Mouse (Mus musculus) right cerebral cortex, postnatal 10 days (tissue): ENCODE data around the gene Ssbp3.

Experiments
- DNase-seq, 2 experiments: peaks; one replicate each; pipeline ENCODE4 v3.0.0; 2021; ENCODE audit warnings: low spot score in 2 of 2

The Ssbp3 gene

DNA sequence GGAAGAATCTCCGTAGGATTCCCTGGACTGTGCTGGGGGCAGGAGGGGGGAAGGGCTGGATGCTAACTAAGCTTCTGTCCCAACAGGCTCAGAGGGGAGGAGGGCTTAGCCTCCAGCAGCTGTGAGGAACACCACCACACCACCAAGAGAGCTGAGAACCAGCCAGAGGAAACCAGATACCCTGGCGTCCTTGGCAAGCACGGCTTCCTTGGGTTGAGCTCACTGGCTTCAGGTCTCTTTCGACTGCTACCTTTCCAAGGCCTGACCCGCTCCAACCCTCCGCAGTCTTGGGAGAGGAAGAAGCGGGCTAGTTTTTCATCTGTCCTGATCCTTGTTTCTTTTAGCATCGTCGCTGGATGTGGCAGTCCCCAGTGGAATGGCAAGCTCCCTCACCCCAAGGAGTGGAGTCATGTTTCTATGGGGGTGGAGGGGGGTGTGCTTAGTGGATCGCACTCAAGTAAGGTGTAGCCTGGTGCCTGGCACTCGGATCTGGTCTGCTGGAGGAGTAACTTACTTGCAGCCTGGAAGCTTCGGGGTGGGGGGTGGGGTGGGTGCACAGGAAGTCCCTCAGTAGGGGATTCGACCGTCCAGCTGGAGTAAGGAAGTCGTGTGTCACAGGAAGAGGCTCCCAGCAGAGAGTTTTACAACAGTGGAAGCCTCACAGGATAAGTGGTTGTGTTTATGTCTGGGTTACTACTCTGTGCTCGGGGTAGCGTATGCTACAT lies 2.6 kb upstream of the Ssbp3 start:
- DNase-seq: peak in 1 of 2 experiments; percentile 34

DNA sequence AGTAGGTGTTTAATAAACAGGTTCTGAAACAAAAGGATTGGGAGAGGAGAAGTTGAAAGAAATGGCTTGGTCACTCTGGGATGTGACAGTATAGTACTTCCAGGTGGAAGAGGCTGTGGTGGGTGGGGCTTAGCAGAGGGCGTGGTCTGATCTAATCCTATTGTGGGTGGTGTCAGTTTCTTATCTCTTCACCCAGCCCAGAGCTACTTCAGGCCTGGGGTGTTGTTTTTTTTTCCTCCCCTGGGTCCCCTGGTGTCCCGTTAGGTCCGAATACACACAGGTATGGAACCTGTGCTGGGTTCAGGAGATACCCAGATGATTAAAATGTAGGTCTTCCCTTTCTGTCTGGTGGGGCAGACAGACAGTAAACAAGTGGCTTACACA lies 2.1 kb upstream of the Ssbp3 start:
- DNase-seq: no peak

DNA sequence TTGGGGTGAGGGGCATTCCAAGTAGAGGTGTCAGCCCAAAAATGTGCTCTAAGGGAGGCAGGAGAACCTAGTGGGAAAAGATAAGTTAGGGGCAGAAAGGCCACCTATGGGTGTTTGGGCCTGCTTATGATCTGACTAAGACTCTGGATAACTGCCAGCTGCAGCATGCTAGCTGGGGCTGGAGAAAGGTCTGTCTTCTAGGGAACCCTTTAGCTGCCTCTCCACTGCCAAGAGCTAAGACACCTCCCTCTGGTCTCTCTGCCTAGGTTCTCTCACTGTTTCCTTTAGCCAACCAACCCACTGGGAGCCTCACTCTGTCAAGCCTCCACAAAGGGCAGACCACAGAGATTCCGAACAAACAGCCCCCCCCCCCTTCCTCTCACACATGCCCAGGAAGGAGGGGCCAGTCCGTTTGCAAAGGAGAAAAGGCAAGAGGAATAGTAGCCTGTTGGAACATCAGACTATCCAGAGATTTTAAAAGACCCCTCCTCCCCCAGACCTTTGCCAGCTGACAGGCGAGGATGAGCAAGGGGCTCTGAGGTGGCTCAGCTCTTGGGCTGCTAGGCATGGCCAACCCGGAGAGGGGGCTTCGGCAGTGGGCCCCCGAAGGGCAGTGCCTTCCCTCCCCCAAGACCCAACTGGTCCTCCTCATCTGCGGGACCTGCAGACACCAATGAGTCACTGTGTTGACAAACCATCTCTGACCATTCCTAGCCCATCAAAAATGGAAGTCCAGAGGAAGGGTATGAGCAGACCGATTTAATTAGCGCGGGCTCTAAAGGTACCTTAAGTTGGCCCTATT lies 1.4 kb upstream of the Ssbp3 start:
- peak; percentile 32 to 45 for DNase-seq

DNA sequence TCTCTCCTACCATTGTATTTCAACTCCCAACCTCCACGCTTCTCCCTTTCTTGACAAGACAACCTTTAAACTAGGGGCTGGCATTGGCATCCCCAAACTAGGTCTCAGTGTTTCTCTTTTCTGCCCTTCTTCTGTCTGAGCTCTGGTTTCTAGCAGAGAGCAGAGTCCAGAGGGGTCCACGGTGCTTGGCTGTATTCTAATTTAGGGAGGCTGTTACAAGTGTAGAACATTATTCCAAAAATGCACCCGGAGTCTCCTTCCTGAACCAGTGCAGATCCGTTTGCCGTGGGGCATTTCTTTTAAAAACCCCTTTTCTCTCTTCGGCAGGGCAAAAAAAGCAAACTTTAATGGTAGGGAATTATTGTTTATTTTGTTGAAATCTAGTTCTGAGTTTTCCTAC lies 704 bp upstream of the Ssbp3 start:
- DNase-seq: no peak

DNA sequence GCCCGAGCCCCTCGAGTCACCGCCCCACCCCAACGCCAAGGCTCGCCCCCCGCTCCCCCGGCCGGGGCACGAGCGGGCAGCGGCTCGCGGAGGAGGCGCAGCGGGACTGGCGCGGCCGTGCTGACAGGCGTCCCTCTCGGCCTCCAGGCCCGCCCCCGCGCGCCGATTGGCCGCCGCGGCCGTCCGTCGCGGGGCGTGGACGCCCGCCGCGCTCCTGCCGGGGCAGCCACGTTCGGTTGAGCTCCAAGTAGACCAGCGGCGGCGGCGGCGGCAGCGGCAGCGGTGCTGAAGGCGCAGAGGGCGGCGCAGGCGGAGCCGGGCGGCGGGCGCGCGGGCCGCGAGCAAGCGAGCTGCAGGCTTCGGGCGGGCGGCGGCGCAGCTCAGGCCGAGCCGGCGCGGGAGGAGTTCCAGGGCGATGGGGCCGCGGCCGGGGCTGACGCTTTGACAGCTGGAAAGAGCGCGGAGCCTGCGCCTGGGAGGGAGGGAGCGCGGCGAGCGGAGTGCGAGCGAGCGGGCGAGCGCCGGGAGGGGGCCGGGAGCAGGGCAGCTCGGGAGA lies 823 bp downstream of the Ssbp3 start:
- DNase-seq: peak; percentile 94 to 95

DNA sequence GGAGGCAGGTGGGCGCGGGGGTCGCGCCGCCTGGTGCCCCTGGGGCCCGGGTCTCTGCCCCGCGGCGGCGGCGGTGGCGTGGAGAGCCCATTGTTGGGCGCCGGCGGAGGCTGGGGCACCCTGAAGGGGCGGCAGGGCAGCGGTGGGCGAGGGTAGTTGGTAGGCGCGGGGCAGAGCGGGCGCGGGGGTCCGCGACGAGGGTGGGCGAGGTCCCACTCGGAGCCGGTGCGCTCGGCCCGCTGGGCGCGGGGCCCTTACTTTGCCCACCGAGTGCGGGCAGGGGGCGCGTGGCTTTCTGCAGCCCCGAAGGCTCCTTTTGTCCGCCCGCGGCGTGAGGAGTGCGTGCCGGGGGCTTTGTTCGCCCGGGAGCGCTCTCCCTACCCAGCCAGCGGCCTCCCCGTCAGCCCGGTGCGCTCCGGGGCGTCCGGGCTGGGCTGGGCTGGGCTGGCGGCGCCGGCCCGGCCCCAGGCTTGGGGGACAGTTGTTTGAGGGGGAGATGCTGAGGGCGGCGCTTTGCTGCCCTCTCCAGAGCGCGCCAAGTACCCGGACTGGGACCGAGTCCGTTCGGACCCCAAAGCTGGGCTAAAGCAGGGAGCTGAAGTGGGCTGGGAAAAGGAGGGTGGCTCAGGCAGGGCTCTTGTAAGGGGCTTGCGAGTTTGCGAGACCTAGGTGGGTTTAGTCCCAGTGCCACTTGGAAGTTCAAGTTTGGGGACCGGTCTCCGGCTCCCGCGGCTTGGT lies 1.6 kb downstream of the Ssbp3 start:
- DNase-seq: peak in 1 of 2 experiments; percentile 39

DNA sequence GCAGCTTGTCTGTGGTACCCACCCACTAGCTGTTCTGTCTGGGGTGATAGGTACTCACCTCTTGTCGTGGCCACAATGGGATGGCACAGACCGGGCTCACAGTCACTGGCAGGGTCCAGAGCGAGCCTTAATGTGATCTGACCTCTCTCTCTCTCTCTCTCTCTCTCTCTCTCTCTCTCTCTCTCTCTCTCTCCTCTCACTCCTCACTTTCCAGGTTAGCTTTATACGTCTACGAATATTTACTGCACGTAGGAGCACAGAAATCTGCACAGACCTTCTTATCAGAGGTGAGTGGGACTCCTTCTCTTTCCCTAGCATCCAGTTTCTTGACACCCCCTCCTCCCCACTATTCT lies 2.2 kb downstream of the Ssbp3 start:
- DNase-seq: no peak

DNA sequence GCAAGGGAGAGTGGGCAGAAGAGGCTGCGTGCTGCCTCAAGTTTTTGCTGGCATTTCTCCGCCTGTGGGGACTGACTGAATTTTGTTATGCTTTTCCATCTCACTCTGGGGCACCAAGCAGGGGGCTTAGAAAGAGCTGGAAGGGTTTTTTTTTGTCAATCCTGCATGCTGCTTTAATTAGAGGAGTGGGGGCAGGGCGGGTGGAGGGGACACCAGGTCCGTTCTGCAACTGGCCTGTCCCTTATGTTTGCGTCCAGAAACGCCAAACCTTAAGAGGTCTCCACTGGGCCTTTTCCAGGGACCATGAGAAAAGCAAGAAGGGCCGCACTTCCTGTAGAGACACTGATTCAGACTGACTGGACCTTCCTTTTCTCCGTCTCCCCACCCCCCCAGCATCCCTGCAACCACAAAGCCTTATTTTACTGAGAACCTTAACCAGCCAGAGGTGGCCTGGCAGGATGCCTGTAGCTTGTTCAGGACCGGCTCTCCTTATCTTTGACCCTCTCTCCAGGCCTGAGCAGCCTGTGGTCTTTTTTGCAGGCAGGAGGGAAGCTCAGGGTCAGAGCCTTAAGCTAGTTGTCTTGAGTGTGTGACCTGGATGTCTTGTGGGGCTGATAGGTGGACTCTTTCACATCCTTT lies 3.0 kb downstream of the Ssbp3 start:
- DNase-seq: peak in 1 of 2 experiments; percentile 30

DNA sequence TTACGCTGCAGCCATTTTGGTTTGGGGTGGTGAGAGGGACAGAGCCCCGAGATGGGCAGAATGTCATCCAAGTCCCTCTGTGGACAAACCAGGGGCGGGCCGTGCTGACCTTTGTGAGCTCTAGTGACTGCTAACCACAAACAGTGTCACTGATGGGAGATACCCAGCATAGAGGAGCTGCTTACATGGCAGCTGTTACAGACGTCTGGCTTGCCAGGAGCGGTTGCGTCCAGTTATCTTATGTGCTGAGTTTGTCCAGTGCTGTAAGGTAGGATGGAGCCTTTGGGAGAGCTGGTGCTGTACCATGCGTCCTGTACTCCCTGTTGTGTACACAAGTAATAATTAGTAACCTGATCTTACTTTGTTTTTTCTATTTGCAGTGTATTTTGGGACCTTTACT lies 4.8 kb downstream of the Ssbp3 start:
- no peak for DNase-seq

DNA sequence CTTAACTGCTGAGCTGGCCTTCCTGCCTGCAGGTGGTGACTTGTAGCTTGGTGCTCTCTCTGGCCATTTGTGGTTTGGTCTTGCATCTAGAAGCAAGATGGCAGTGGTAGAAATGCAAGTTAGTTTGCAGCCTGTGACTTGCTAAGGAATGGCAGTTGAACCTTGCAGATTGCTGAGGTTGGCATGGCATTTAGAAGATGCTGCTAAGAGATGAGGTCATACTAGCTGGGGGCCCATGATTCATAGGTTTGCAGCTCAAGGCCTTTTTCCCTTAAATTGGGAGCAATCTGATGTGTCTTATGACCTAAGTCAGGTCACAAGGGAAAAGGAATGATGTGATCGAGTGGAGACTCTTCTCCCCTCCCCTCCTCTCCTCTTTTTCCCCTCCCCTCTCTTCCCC lies 7.8 kb downstream of the Ssbp3 start:
- no peak for DNase-seq

DNA sequence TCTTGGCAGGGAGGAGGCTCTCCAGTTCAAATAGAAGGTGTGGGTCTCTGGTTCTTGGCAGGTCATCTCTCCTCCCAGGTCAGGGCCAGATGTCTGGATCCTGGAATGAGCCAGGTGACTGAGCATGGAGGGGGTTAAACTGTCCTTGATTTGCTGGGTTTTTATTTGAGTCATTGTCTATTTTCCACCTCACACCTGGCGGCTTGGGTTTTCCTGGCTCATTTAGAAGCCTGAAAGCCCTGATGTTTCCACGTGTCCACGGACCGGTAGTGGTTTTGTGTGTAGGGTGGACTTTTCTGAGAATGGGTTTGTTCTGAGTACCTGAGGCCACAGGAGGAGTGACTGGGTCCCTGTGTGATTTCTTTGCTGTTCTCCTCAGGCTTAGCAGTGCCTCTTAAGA lies 9.6 kb downstream of the Ssbp3 start:
- no peak for DNase-seq

DNA sequence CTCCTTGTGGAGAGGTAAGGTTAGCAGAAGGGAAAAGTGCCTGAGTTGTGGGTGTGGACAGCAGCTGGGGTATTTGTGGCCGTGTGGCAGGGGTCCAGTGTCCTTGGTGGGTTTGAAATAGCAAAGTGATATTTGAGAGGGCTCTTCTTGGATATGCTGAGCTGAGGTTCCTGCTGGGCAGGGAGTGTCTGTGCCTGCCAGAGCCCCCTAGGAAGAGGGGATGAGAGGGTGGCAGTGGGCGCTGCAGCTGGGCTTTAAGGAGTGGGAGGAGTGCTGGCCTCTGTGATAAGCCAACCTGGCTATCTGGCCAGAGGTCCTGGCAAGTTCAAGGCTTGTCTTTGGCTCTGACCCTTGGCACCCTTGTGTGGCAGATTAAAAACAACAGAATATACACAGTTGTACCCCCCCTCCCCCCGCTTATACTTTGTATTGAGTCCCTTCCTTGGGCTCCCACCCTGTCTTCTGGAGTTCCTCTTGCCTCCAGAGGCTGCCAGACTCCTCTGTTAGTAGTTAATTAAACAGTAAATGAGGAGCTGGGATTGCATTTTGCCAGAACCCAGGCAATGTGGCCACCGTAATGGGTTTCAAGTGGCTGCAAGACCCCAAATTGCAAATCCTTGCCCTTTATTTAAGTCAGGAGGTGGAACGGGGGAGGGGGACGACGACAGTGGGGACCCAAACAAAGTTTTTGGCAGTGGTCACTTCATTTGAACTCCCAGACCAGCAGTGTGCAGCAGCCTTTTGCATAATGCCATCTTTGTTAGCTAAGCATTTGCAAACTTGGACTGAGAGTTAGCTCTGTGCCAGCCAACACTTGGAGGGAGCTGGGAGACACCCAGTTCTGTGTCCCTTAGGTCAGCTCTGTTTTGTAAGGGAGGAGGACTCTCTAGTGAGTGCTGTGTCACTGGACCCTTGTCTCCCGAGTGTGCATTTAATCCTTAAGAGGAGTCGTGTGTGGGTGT lies 11.2 kb downstream of the Ssbp3 start:
- DNase-seq: peak; percentile 72 to 76

DNA sequence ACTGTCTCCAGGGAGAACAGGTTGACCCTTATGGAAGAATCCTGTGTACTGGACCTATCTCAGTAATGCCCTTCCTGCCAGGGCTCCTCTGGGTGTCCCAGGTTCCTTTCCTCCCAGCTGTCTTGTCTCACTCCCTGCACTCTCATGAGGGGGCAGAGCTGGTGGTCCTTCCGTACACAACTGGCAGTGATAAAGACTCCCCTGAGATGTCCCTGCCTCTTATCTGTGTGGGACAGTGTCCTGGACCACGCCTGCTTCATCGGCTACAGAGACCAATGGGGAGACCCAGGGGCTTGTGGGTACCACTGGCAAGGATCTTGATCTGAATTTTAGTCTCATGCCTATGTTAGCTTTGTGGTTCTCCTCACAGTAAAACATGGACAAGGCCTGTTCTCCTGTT lies 12.4 kb downstream of the Ssbp3 start:
- DNase-seq: no peak

DNA sequence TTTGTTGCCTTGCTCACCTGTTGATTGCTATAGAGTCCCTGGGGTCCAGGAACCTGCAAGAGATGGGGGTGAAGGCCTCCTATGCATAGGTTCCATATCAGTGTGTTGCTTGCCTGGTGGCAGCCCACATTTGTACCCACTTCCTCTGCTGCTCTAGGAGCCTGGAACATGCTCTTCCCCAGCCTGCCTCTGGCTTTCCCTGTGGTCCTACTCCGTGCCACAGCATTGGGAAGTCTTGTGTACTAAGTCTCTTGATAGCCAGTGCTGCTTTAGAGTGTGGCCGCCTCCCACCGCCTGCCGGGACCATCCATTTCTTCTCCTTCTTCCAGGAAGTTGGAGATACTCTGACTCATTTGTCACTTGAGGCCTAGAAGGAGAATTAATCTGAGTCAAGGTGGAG lies 13.7 kb downstream of the Ssbp3 start:
- no peak for DNase-seq

DNA sequence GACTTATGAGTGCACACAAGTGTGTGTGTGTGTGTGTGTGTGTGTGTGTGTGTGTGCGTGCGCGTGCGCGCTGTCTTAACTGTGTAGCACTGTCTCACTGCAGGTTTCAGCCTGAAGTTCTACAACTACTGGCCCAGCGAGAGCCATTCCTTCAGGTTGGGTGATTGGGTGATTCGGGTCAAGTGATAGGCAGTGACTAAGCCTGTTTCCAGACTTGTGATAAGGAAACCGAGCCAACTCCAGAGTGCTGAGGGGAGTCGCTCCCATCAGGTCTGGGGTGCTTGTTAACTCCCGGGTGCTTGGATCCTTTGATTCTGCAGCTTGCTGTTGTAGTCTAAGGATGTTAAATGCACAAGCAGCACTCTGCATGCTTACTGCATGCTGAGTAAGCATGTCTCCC lies 14.4 kb downstream of the Ssbp3 start:
- DNase-seq: no peak

DNA sequence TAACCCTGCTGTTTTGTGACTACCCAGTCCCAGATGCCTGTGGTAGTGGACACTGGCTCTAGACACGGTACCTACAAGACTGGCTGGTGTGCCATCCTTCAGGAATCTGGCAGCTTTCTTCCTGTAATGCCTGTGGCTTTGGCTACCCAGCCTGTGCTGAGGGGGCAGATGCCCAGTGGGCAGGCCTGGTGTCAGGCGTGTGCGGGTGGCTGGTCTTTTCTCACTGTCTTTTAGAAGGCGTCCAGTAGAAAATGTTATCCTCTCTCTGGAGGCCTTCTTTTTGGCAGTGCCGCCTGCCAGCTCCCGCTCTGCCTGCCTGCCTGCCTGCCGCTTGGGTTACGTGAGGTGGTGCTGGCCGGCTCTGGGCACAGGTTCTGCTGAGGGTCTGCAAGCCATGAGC lies 15.9 kb downstream of the Ssbp3 start:
- no peak for DNase-seq

DNA sequence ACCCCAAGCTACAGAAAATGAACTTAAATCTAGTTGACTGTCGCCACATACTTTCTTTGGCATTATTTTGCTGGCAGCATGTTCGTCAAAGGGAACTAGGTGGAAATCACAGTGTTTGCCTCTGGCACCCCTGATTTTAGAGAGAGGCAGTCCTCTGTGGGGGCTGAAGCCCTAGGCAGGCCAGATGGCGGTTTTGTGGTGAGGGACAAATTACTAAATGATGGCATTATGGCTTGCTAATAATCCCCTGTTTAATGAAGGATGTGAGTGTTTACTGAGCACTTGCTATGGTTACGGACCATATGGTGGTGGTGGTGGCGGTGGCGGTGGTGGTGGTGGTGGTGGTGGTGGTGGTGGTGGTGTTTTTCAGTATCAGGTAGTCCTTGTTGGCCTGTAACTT lies 16.5 kb downstream of the Ssbp3 start:
- DNase-seq: no peak

DNA sequence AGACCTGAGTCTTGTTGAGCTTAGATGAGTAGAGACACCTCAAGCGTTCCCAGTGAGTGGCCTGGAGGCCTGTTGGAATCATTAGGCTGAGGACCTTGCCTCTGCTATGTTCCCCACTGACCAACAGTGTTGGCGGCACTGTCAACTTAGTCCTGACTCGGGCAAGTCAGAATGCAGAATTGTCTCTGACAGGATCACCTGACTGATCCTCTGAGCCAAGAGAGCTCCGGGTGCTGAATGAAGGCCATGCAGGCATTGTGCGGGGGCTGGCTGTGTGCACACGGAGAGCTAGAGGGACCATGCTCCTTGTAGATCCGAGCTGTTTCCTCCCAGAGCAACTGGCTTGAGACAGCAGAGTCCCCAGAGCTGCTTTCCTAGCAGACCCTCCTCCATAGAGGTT lies 18.5 kb downstream of the Ssbp3 start:
- no peak for DNase-seq

DNA sequence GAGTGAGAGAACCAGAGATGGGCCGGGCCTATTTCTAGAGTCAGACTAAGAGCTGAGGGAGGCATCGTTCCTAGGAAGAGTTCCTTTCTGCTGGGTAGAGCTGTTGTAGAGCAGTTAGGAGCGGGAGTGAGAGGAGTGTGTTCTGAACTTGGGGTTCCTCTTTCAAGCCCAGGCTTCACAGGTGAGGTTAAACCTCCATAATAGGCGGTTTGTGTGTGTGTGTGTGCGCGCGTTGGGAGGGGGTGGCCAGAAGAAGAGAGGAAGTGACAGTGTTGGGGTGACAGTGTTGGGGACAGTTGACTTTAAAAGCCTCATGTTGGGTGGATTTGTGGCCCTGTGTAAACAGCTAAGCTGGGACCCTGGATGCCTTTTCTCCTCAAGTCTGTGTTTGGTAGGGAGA lies 22.1 kb downstream of the Ssbp3 start:
- no peak for DNase-seq

DNA sequence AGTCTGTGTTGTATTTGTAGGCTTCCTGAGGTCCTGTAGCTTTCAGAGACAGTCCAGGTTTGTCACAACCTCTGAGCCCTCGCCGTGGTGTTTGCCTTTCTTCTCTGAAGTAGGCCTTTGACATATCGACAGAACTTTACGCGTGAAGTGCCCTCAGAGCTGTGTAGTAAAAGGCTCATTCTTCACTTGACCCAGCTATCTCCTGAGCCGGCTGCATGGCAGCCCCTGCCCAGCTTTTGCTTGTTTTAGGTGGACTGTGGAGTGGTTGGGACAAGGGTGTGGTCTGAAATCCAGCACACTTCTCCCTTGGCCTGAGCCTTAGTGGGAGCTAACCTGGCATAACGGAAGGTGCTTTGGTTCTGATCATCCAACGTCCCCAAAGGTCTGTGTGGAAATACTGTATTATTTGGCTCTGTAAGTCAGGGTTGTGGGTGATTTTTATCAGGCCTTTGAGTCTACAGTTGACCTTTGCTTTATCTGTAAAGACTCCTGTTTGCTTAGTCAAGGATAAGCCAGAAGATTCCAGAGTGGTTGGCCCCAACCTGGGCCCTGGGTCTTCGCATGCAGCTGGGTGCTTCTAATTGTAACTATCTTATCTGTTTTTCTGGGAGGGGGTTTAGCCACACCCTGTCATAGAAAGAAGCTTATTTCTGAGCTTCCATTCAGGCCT lies 23.4 kb downstream of the Ssbp3 start:
- DNase-seq: no peak
